Mouse (Mus musculus): ENCODE results near the gene Adamtsl1.

Gene Adamtsl1

GRCm38 (mm10) chr4:86425581-86425980 is 911.6 kb downstream of the Adamtsl1 start:
- no peak for DNase-seq

- DNase-seq = no peak
These were observed 912.6 kb downstream of the Adamtsl1 start for GRCm38 (mm10) chr4:86426549-86426948.

- no peak for DNase-seq
These were observed 913.3 kb downstream of the Adamtsl1 start for GRCm38 (mm10) chr4:86427312-86427711.

- DNase-seq = no peak
These were observed 914.2 kb downstream of the Adamtsl1 start for GRCm38 (mm10) chr4:86428091-86428745.

GRCm38 (mm10) chr4:86435631-86436030 is 921.7 kb downstream of the Adamtsl1 start:
- no peak for DNase-seq

GRCm38 (mm10) chr4:86436336-86436735 is 922.4 kb downstream of the Adamtsl1 start:
- no peak for DNase-seq

- DNase-seq = no peak
These were observed 936.5 kb downstream of the Adamtsl1 start for GRCm38 (mm10) chr4:86450468-86450867.

GRCm38 (mm10) chr4:86464808-86465207 is 950.8 kb downstream of the Adamtsl1 start:
- DNase-seq = no peak

Data from right cerebral cortex, postnatal 25 days (tissue).